Mouse (Mus musculus) intestine, postnatal 0 days (tissue): ENCODE measurements around the gene Tmco2. TPM values are rescaled to one million over a fixed set of nuclear protein-coding genes. Genes with fewer than 3 reads are reported as not detected.
A peak's percentile ranks its signal among the peaks of the same experiment; 100 is the strongest.

ENCODE experiments used
- ATAC-seq: fragments of 200-750 bp; cut with Nextera tagmentation; 2 replicates; pipeline ENCODE4 v1.8.0; 2017; ENCODE audit warnings: mild to moderate bottlenecking, moderate TSS enrichment, moderate library complexity
- H3K27ac ChIP-seq: fragments of 300-500 bp; sonication (generic); 2 replicates; pipeline ENCODE4 v1.5.1; 2014; ENCODE audit warnings: mild to moderate bottlenecking, low read depth, low read length, moderate library complexity
- H3K27me3 ChIP-seq: fragments of 300-500 bp; sonication (generic); replicated peaks from 2 replicates; pipeline ENCODE4 v1.6.1; 2014; ENCODE audit warnings: low read length, mixed read lengths; ENCODE audit not compliant: control insufficient read depth, insufficient read depth
- H3K36me3 ChIP-seq: fragments of 300-500 bp; sonication (generic); 2 replicates; pipeline ENCODE4 v1.6.1; 2014; ENCODE audit warnings: mild to moderate bottlenecking, moderate library complexity; ENCODE audit not compliant: control insufficient read depth, insufficient read depth
- H3K4me1 ChIP-seq: fragments of 300-500 bp; sonication (generic); replicated peaks from 2 replicates; pipeline ENCODE4 v1.6.1; 2014; ENCODE audit warnings: antibody characterized with exemption, low read length, mixed read lengths; ENCODE audit not compliant: control insufficient read depth, insufficient read depth
- H3K4me2 ChIP-seq: fragments of 300-500 bp; sonication (generic); replicated peaks from 2 replicates; pipeline ENCODE4 v1.6.1; 2014; ENCODE audit warnings: low read depth, mild to moderate bottlenecking, moderate library complexity
- H3K4me3 ChIP-seq: fragments of 300-500 bp; sonication (generic); 2 replicates; pipeline ENCODE4 v1.5.1; 2014; ENCODE audit warnings: low read depth, low read length
- H3K9ac ChIP-seq: fragments of 300-500 bp; sonication (generic); 2 replicates; pipeline ENCODE4 v1.6.1; 2014; ENCODE audit warnings: mild to moderate bottlenecking, low read depth, low read length
- H3K9me3 ChIP-seq: fragments of 300-500 bp; sonication (generic); 2 replicates; pipeline ENCODE4 v1.6.1; 2016; ENCODE audit warnings: mixed run types; ENCODE audit not compliant: control insufficient read depth
- CTCF ChIP-seq: sonication (generic); IDR thresholded peaks from 2 replicates; pipeline ENCODE4 v1.5.1; 2016; ENCODE audit warnings: low read depth, mild to moderate bottlenecking, control low read depth, antibody characterized with exemption, moderate library complexity
- WGBS: fragments of 180-500 bp; shearing (Covaris S2); extraction: QIAGEN DNeasy Blood & Tissue Kit; methylation state at CpG from one replicate; pipeline ENCODE4 v1.1.7; 2014; 5-methylcytosine and 5-hydroxymethylcytosine counted together
- polyA plus RNA-seq: library from polyadenylated mRNA; unstranded; fragments of >200 nt; fragmentation: Nextera tagmentation; extraction: Ambion mirVana; gene quantifications from 2 replicates; pipeline ENCODE4 v1.2.1, GENCODE M21; 2015

Gene Tmco2
- polyA plus RNA-seq, result not detected in 2 replicates

DNA sequence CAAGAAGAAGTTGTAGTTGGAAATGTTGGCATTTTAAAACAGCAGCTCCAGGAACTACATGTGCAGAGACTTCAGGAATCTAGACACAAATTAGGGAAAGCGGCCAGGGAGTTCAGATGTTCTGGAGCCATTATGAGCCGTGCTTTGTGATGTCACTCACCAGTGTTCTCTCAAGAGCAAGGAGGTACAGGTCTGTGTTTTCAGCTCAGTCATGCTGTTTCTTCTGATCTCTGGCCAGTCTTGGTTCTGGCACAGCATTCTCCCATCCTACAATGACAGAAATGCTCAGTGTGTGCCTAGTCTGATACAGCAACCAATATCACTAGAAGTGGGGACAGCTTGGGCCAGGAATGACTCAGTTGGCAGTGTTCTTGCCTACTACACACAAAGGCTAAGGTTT is at the start of gene Tmco2:
Gene Tmco2 (minus strand): TSS at position 101 of the 400 bp plus-strand sequence.
- WGBS, result 85% methylated on average over 2 of the region's 2 CpGs
- Histone ChIP-seq H3K9ac (no peak within 1 kb of the TSS), H3K4me1 (no peaks in the 10 kb centered on the region), H3K4me3 (no peak within 1 kb of the TSS), H3K27ac (no peak within 1 kb of the TSS), H3K4me2 (no peak within 1 kb of the TSS), H3K9me3 (no peaks in the 10 kb centered on the region), H3K36me3 (no peaks in the 10 kb centered on the region), H3K27me3 (no peaks in the 10 kb centered on the region)
- TF ChIP-seq CTCF, result no peak
- no peak for ATAC-seq

DNA sequence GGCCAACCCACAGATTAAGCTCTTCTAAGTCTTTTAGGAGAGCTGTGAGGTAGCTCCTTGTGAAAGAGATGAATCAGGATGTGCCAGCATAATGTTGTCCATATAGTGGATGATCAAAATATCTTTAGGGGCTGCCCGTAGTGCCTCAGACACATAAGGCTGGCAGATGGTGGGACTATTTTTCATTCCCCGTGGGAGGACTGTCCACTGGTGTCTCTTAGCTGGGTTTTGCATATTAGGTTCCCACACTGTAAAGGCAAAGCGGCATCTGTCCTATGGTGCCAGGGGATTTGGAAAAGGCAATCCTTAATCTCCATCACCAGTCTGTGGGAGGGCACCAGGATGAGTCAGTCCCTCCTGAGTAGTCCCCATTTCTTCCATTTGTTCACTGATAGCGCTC is 5.7 kb downstream of the Tmco2 start:
- TF ChIP-seq CTCF, result no peak

DNA sequence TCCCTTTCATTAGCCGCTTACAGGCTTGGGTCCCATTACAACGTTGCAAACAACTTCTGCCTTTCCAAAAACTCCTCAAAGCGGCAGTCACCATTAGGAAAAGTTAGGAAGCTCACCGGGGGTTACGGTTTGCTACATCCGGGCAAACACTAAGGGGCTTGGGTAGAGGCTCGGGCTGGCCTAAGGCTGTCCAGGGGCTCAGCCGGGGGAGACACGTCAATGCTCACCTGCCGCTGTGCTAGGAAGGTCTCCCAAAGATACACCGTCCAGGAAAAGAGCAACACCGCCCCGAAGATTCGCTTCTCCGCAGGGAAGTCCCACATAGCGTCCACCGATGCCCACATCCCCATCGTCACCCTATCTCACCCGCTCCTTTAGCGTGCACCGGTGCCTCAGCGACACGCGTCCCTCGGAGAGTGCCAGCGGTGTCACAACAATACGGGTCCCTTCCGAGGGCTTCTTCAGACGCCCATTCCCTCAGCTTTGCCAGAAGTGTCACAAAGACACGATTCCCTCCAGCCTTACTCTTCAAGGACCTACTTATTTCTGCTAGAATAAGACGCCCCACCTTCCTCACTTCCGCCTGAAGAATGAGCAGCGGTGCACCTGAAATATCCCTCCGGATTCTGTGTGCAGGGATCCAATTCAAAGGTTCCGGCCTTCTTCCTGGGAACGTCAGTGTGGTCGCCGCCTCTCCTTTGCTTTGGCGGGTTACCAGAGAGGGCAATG is 11.2 kb downstream of the Tmco2 start, which contains the start of gene Zmpste24:
Gene Zmpste24 (minus strand): TSS at position 592 of the 729 bp plus-strand sequence.
- peaks cover 15% of the 10 kb centered on the region for H3K36me3 ChIP-seq
- peak within 1 kb of the TSS; percentile 57; the same call in 1 of the 2 replicates for H3K27ac ChIP-seq
- H3K4me2 ChIP-seq, result peak within 1 kb of the TSS; percentile 83
- TF ChIP-seq CTCF, result no peak
- peak within 1 kb of the TSS; percentile 79 for H3K4me3 ChIP-seq
- H3K9me3 ChIP-seq, result no peaks in the 10 kb centered on the region
- no peaks in the 10 kb centered on the region for H3K27me3 ChIP-seq
- peaks cover 3% of the 10 kb centered on the region; the same call in 1 of the 2 replicates for H3K4me1 ChIP-seq
- under 1% methylated on average over 39 of the region's 39 CpGs for WGBS
- peak within 1 kb of the TSS; percentile 71 for H3K9ac ChIP-seq
- peak; percentile 84 for ATAC-seq

More for the DNA sequence above, 5.7 kb downstream of the Tmco2 start:
- Histone ChIP-seq H3K9ac (no peak overlapping the region), H3K4me2 (no peak overlapping the region), H3K4me3 (no peak overlapping the region), H3K27ac (no peak overlapping the region), H3K9me3 (no peaks in the 10 kb centered on the region), H3K36me3 (no peaks in the 10 kb centered on the region), H3K27me3 (no peaks in the 10 kb centered on the region), H3K4me1 (no peaks in the 10 kb centered on the region; the same call in 1 of the 2 replicates)
- no peak for ATAC-seq
- WGBS, result 79% methylated on average over 4 of the region's 4 CpGs

DNA sequence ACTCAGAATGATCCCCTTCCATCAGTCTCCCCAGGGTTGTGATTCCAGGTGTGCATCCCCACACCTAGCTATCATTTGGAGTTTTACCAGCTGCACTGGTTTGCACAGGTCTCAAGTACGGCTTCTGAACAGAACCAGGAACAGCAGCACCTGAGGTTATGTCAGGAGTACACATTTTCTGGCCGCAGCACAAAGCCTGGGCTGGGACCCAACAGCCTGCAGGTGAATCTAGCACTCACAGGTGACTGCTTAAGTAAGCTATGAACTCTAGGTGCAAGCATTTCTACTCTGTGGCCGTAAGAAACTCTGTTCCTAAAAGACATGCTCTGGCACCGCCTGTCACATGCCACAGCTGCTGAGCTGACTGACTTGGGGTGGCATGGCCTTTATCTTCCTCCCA is 18.8 kb downstream of the Tmco2 start:
- ATAC-seq, result no peak
- H3K4me3 ChIP-seq, result no peak overlapping the region

DNA sequence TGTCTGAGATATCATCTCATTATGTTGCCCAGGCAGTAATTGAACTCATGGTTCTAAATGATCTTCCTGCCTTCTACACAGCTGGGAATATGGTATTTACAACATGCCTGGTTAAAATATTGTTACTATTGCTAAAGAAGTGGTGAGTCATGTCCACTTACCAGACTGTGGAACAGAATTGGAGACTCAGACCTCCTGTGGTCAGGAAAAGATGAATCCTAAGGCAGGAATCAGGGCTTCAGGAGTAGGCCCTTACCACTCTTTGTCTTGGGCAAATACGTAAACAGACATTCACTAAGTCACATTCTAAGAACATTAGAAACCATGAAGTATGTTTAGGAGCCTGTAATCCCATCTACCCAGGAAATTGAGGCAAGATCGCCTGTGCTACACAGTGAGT is 20.3 kb downstream of the Tmco2 start:
- H3K27ac ChIP-seq, result no peak overlapping the region
- H3K27me3 ChIP-seq, result no peaks in the 10 kb centered on the region
- peaks cover 50% of the 10 kb centered on the region for H3K36me3 ChIP-seq
- no peak overlapping the region for H3K4me2 ChIP-seq
- 89% methylated on average over 2 of the region's 2 CpGs for WGBS
- no peaks in the 10 kb centered on the region for H3K4me1 ChIP-seq
- TF ChIP-seq CTCF, result no peak
- no peak for ATAC-seq
- H3K9me3 ChIP-seq, result no peaks in the 10 kb centered on the region
- H3K9ac ChIP-seq, result no peak overlapping the region
- H3K4me3 ChIP-seq, result no peak overlapping the region

More for the DNA sequence above, 18.8 kb downstream of the Tmco2 start:
- H3K9ac ChIP-seq, result no peak overlapping the region
- no peaks in the 10 kb centered on the region for H3K27me3 ChIP-seq
- 91% methylated on average over 4 of the region's 4 CpGs for whole genome bisulfite sequencing
- TF ChIP-seq CTCF, result no peak
- H3K9me3 ChIP-seq, result no peaks in the 10 kb centered on the region
- no peak overlapping the region for H3K27ac ChIP-seq
- H3K4me2 ChIP-seq, result no peak overlapping the region
- H3K36me3 ChIP-seq, result peaks cover 45% of the 10 kb centered on the region
- no peaks in the 10 kb centered on the region for H3K4me1 ChIP-seq

DNA sequence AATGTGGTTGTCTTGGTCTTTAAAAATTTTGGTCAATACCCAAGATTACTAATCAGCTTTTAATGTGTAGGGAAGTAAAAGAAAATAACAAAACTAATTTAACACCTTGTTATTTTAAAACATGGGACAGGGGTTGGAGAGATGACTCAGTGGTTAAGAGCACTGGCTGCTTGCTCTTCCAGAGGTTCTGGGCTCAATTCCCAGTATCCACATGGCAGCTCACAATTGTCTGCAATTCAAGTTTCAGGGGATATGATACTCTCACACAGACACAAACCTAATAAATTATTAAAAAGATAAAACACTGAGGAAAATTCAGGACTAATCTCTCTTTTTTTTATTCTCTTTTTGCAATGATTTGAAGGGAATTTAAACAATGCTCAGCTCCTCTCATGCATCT is 24.5 kb downstream of the Tmco2 start:
- no peak overlapping the region for H3K9ac ChIP-seq
- H3K27ac ChIP-seq, result no peak overlapping the region
- H3K27me3 ChIP-seq, result no peaks in the 10 kb centered on the region
- H3K9me3 ChIP-seq, result no peaks in the 10 kb centered on the region
- H3K4me3 ChIP-seq, result no peak overlapping the region
- TF ChIP-seq CTCF, result no peak
- no peak for ATAC-seq
- H3K36me3 ChIP-seq, result peaks cover 59% of the 10 kb centered on the region
- no peaks in the 10 kb centered on the region for H3K4me1 ChIP-seq
- no peak overlapping the region for H3K4me2 ChIP-seq
